Mouse (Mus musculus): ENCODE results near the gene Fcgrt. TPM values are rescaled to one million over a fixed set of nuclear protein-coding genes. Genes with fewer than 3 reads are reported as not detected.
A peak's percentile ranks its signal among the peaks of the same experiment; 100 is the strongest.

Gene Fcgrt
- polyA plus RNA-seq, 1 experiment from 2014 or later: 93.5 TPM

GRCm38 (mm10) chr7:45058607-45059571, 44.8 kb downstream of the Fcgrt start:
- Histone ChIP-seq H3K4me1 (peaks cover 34% of the 10 kb centered on the region), H3K9ac (no peak overlapping the region), H3K27ac (no peak overlapping the region), H3K27me3 (no peaks in the 10 kb centered on the region), H3K36me3 (peaks cover 10% of the 10 kb centered on the region; the same call in 1 of the 2 replicates), H3K4me2 (no peak overlapping the region), H3K9me3 (replicated peaks) (no peaks in the 10 kb centered on the region), H3K4me3 (replicated peaks) (no peak overlapping the region)
- WGBS: 81% methylated on average over 10 of the region's 10 CpGs
- ATAC-seq (replicated peaks; ENCODE audit: low FRiP score): no peak

GRCm38 (mm10) chr7:45056972-45057348, 46.7 kb downstream of the Fcgrt start:
- Histone ChIP-seq H3K4me2 (no peak overlapping the region), H3K27me3 (no peaks in the 10 kb centered on the region), H3K4me1 (peaks cover 32% of the 10 kb centered on the region), H3K27ac (no peak overlapping the region), H3K9ac (no peak overlapping the region), H3K9me3 (replicated peaks) (no peaks in the 10 kb centered on the region), H3K4me3 (replicated peaks) (no peak overlapping the region), H3K36me3 (peaks cover 10% of the 10 kb centered on the region; the same call in 1 of the 2 replicates)
- ATAC-seq (replicated peaks; ENCODE audit: low FRiP score): no peak

- H3K27me3 ChIP-seq: no peaks in the 10 kb centered on the region
- no peaks in the 10 kb centered on the region for H3K9me3 ChIP-seq (replicated peaks)
- ATAC-seq (replicated peaks; ENCODE audit: low FRiP score): no peak
- H3K9ac ChIP-seq: no peak overlapping the region
- H3K4me3 ChIP-seq (replicated peaks): no peak overlapping the region
- WGBS: 68% methylated on average over 14 of the region's 14 CpGs
- no peak overlapping the region for H3K27ac ChIP-seq
- H3K36me3 ChIP-seq: peaks cover 10% of the 10 kb centered on the region; the same call in 1 of the 2 replicates
- H3K4me2 ChIP-seq: no peak overlapping the region
- peaks cover 33% of the 10 kb centered on the region for H3K4me1 ChIP-seq
Measured at GRCm38 (mm10) chr7:45056329-45056971, 47.2 kb downstream of the Fcgrt start.

GRCm38 (mm10) chr7:45053931-45054510, 49.6 kb downstream of the Fcgrt start:
- peak; percentile 95 for ATAC-seq (replicated peaks; ENCODE audit: low FRiP score)
- peak overlapping the region; percentile 87 for H3K9ac ChIP-seq
- under 1% methylated on average over 33 of the region's 33 CpGs for WGBS
- peak overlapping the region; percentile 80 for H3K4me3 ChIP-seq (replicated peaks)
- no peaks in the 10 kb centered on the region for H3K9me3 ChIP-seq (replicated peaks)
- H3K27ac ChIP-seq: peak overlapping the region; percentile 100
- H3K4me2 ChIP-seq: peak overlapping the region; percentile 97
- H3K4me1 ChIP-seq: peaks cover 40% of the 10 kb centered on the region
- no peaks in the 10 kb centered on the region for H3K27me3 ChIP-seq
- H3K36me3 ChIP-seq: peaks cover 20% of the 10 kb centered on the region

GRCm38 (mm10) chr7:45053117-45053930, 50.3 kb downstream of the Fcgrt start:
- H3K27ac ChIP-seq: peak overlapping the region; percentile 100
- peaks cover 27% of the 10 kb centered on the region for H3K36me3 ChIP-seq
- H3K4me2 ChIP-seq: peak overlapping the region; percentile 97
- peak overlapping the region; percentile 80 for H3K4me3 ChIP-seq (replicated peaks)
- WGBS: under 1% methylated on average over 50 of the region's 59 CpGs
- H3K27me3 ChIP-seq: no peaks in the 10 kb centered on the region
- H3K9me3 ChIP-seq (replicated peaks): no peaks in the 10 kb centered on the region
- H3K9ac ChIP-seq: peak overlapping the region; percentile 87
- peaks cover 39% of the 10 kb centered on the region for H3K4me1 ChIP-seq
- peak; percentile 47 for ATAC-seq (replicated peaks; ENCODE audit: low FRiP score)

GRCm38 (mm10) chr7:45052862-45053116, 50.9 kb downstream of the Fcgrt start, which contains the start of gene Prr12:
Gene Prr12 (minus strand): TSS chr7:45052881.
- no peak for ATAC-seq (replicated peaks; ENCODE audit: low FRiP score)
- Histone ChIP-seq H3K4me2 (peak within 1 kb of the TSS; percentile 97), H3K9me3 (replicated peaks) (no peaks in the 10 kb centered on the region), H3K36me3 (peaks cover 32% of the 10 kb centered on the region), H3K4me1 (peaks cover 39% of the 10 kb centered on the region), H3K27ac (peak within 1 kb of the TSS; percentile 100), H3K27me3 (no peaks in the 10 kb centered on the region), H3K9ac (peak within 1 kb of the TSS; percentile 87), H3K4me3 (replicated peaks) (peak within 1 kb of the TSS; percentile 80)
- 0% methylated on average over 9 of the region's 18 CpGs for WGBS

- no peak for ATAC-seq (replicated peaks; ENCODE audit: low FRiP score)
- H3K36me3 ChIP-seq: peaks cover 37% of the 10 kb centered on the region
- peak overlapping the region; percentile 97 for H3K4me2 ChIP-seq
- peak overlapping the region; percentile 80 for H3K4me3 ChIP-seq (replicated peaks)
- no peaks in the 10 kb centered on the region for H3K9me3 ChIP-seq (replicated peaks)
- no peaks in the 10 kb centered on the region for H3K27me3 ChIP-seq
- peak overlapping the region; percentile 87 for H3K9ac ChIP-seq
- peaks cover 39% of the 10 kb centered on the region for H3K4me1 ChIP-seq
- under 1% methylated on average over 37 of the region's 38 CpGs for WGBS
- H3K27ac ChIP-seq: peak overlapping the region; percentile 100
Measured at GRCm38 (mm10) chr7:45052181-45052861, 51.3 kb downstream of the Fcgrt start.

GRCm38 (mm10) chr7:45051601-45051974, 52.1 kb downstream of the Fcgrt start:
- no peak for ATAC-seq (replicated peaks; ENCODE audit: low FRiP score)
- Histone ChIP-seq H3K27me3 (no peaks in the 10 kb centered on the region), H3K4me3 (replicated peaks) (peak overlapping the region; percentile 80), H3K9ac (peak overlapping the region; percentile 87), H3K4me1 (peaks cover 43% of the 10 kb centered on the region), H3K36me3 (peaks cover 44% of the 10 kb centered on the region), H3K27ac (peak overlapping the region; percentile 100), H3K4me2 (peak overlapping the region; percentile 97), H3K9me3 (replicated peaks) (no peaks in the 10 kb centered on the region)
- 1% methylated on average over 13 of the region's 13 CpGs for WGBS

GRCm38 (mm10) chr7:45050945-45051600, 52.6 kb downstream of the Fcgrt start:
- H3K27me3 ChIP-seq: no peaks in the 10 kb centered on the region
- peak; percentile 13; the same call in 1 of the 2 replicates for ATAC-seq (replicated peaks; ENCODE audit: low FRiP score)
- H3K9ac ChIP-seq: peak overlapping the region; percentile 87

GRCm38 (mm10) chr7:45048923-45049657, 54.6 kb downstream of the Fcgrt start:
- Histone ChIP-seq H3K4me1 (peaks cover 41% of the 10 kb centered on the region), H3K9me3 (replicated peaks) (no peaks in the 10 kb centered on the region), H3K4me2 (no peak overlapping the region), H3K27ac (no peak overlapping the region), H3K36me3 (peaks cover 69% of the 10 kb centered on the region), H3K27me3 (no peaks in the 10 kb centered on the region), H3K9ac (no peak overlapping the region), H3K4me3 (replicated peaks) (no peak overlapping the region)
- 90% methylated on average over 23 of the region's 23 CpGs for WGBS
- ATAC-seq (replicated peaks; ENCODE audit: low FRiP score): no peak

More at GRCm38 (mm10) chr7:45050945-45051600, 52.6 kb downstream of the Fcgrt start:
- H3K9me3 ChIP-seq (replicated peaks): no peaks in the 10 kb centered on the region
- peak overlapping the region; percentile 100 for H3K27ac ChIP-seq
- WGBS: 6% methylated on average over 16 of the region's 16 CpGs
- peak overlapping the region; percentile 97 for H3K4me2 ChIP-seq
- peak overlapping the region; percentile 80 for H3K4me3 ChIP-seq (replicated peaks)
- H3K36me3 ChIP-seq: peaks cover 50% of the 10 kb centered on the region
- H3K4me1 ChIP-seq: peaks cover 46% of the 10 kb centered on the region
